Mouse (Mus musculus): ENCODE measurements at regions not wholly inside any gene's neighbourhood (a gene's known extent, or its start where the extent isn't known, plus 50 kb on each side); places are given as distances from the start of the nearest gene placed in this dataset.
"Not testable (repeated sequence)": the region's sequence is repeated elsewhere in the genome, so short reads cannot be mapped to it uniquely, and the experiment has no call there.

GRCm38 (mm10) chr3:17452984-17453383 is 495.2 kb upstream of the Cypt12 start:
- no peak for DNase-seq (ENCODE audit: low spot score in 2 of 2)

- no peak for DNase-seq (ENCODE audit: low spot score in 2 of 2)
Measured at GRCm38 (mm10) chr3:17460545-17460944, 487.7 kb upstream of the Cypt12 start.

DNA sequence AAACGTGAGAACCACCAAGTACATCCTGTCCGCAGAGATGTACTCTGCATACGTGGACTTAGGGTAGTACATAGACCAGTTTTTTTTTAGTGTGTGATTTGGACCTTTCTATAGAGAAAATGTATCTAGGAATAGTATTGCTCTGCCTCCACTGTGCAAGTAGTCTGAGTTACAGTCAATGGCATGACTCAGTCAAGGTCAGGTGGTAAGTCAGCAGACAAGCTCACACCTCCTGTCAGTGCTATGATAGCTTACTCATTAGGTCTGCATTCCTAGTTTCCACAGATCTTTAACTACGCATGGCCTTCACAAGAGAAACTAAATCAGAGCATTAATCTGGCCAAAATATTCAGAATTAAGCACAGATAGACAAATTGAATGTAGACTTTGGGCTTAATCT is 486.8 kb upstream of the Cypt12 start:
- no peak for DNase-seq (ENCODE audit: low spot score in 2 of 2)

- no peak for DNase-seq (ENCODE audit: low spot score in 2 of 2)
Measured at GRCm38 (mm10) chr3:17473812-17474211, 474.4 kb upstream of the Cypt12 start.

DNA sequence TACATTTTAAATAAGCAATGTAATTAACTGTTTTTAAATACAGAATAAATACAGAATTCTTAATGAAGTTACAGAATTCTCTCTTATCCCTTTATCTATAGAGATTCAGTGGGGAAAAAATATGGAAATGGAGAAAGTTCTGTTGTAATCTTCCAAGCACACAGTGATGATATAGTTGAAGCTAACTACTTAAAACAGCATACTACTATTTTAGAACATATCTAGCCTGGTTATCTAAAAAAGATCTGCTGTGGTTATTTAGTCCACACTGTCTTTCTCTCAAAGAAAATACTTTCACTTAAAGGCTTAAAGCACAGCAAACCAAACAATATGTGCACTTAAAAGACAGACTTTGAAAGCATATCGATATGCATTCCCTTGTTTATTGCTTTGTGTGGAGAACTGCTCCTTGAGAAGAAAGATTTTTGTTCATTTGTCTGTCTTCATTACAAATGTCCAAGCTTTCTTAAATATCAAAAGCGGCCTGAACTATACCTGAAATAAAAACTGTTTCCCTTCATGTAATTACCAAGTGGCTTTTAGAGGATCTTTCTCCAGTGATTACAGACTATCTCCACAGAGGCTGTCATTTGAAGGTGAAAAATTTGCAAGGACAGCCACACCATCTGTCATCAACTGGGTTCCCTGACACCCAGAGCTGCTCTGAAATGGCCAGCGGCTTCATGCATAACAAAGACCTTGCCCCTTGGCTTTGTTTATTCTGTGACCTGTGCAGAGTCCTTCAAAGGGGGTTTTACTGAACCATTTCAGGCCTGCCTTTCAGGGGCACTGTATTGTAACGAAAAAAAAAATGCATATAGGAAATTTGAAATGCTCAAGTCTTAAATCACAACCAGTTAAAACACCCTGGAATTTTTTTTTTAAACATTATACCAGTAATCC is 458.7 kb upstream of the Cypt12 start:
- peak; percentile 1 to 4 for DNase-seq (ENCODE audit: low spot score in 2 of 2)

DNA sequence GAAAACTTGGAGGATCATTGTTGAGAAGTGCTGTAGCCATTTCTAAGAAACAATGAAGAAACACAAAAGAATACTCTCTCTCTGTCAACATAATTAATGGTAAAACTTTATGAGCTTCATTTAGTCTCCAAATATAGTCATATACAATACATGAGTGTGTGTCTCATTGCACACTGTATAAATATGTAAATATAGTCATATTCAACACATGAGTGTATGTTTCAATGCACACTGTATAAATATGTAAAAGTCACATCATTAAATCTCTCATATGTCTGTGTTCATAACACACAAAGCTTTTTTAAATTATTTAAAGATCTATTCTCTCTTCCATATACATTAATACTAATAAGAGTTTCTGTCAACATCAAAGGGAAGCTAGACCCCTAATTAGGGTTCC is 457.6 kb upstream of the Cypt12 start:
- no peak for DNase-seq (ENCODE audit: low spot score in 2 of 2)

DNA sequence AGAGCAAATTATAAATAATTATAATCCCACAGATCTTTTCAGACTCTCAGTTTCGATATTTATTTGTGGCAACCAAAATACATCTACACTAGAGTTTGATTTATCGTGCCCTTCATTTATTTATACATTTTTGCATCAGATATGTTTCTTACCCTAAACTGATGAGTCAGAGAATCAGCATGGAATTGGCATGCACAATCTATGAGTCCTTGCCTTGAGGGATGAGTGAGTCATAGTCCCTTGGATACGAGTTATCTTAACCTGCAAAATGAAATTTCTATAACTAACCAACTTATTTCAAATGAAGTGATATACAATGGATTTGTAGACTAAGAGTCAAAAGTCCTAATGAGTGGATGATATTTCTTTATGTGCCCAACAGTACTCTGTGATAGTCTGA is 449.9 kb upstream of the Cypt12 start:
- DNase-seq (ENCODE audit: low spot score in 2 of 2) = no peak

- DNase-seq (ENCODE audit: low spot score in 2 of 2) = no peak
Measured at GRCm38 (mm10) chr3:17501556-17501955, 446.7 kb upstream of the Cypt12 start.

- no peak for DNase-seq (ENCODE audit: low spot score in 2 of 2)
Measured at GRCm38 (mm10) chr3:17541346-17541745, 406.9 kb upstream of the Cypt12 start.

DNA sequence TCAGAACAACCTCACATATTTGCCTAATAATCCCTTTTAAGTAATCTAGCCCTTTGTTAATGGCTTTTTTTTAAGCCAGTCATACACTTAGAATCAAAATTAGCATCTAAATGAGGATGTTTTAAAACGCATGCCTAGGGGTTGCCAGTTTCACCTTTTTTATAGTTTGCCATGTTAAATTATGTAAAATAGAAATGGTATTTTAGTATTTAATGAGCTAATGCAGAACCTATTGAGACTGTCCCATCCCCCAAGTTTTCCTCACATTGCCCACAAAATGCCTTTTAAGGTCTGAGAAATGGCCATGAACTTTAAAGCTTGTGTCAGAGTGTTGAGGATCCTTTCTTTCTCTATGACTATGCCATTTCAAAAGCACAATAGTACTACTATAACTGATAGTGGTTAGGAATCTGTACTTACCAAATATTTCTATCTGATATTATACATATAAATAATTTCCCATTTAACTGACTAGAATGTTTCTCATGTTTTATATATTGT is 400.6 kb upstream of the Cypt12 start:
- no peak for DNase-seq (ENCODE audit: low spot score in 2 of 2)

- no peak for DNase-seq (ENCODE audit: low spot score in 2 of 2)
Measured at GRCm38 (mm10) chr3:17582487-17582886, 365.7 kb upstream of the Cypt12 start.

DNA sequence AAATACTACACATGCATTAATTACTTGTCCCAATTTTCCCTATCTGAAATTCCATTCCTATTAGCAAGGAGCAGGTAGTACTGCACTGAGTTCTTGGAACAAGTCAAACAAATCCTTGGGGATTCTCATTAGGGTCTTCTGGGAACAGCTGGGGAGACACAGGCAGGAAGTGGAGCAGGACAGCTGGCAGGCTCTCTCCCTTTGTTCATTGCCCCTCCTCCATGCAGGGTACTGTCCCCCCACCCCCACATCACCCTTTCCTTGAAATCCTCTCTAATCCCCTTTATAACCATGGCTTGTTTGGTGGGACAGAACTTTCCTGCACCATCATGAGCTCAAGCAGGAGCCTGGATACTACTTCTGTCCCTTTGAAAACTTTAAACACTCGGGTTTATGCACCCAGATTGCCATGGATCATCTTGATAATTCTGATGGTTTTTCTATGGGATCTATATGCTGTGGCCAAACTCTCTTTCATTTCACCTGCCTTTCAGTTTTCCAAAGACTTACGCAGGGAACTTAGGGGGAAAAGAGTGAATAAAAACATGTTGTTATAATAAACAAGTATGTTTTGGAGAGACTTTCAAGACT is 358.2 kb upstream of the Cypt12 start:
- DNase-seq (ENCODE audit: low spot score in 2 of 2) = no peak

DNA sequence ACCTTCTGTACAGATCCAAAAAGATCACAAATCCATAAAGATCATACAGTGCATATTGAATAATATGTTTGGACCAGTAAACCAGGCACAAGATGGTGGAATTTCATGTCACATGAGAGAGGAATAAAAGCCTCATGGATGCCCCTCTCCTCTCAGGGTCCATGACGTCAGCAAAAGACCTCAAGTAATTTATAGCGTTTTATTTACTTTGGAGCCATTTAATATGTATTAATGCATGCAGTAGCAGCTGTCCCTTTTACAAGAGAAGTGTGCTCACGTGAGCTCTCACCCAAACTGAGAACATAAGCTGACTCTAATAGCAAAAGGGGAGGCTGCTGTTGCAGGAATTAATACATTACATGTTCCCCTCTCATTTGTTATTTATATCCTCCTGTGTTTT is 355.7 kb upstream of the Cypt12 start:
- no peak for DNase-seq (ENCODE audit: low spot score in 2 of 2)

DNA sequence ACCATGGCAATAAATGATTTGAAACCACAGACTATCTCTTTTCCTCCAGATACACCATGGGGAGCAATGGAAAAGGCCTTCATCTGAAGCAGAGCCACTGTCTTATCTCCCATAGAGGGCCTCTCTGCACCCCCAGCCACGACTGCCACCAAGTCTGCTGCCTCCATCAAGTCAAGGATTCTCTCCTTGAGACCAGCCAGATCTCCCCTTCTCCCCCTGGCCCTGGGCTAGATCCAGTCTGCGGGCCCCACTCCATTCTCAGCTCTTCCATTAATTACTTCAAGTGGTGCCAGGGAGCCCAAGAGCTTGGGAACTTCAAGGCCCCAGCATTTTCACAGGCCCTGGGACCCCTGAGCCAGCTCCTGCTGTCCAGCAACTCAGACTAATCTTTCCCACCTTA is 351.8 kb upstream of the Cypt12 start:
- no peak for DNase-seq (ENCODE audit: low spot score in 2 of 2)

DNA sequence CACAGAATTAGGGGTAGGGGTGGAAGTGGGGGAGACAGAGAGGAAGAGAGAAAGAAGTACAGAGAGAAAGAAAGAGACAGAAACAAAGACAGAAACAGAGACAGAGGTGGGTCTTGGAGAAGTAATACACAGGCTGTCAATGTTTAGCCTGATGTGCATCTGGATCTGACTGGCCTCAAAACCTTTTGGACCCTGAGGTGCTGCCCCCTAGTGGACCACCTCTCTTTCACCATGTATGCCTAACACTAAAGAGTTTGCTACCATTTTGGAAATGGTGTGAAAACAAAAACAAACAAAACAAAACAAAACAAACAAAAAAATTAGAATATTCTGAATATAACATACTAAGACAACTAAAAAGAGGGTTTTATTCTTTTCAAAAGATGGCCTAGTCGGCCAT is 334.7 kb upstream of the Cypt12 start:
- no peak for DNase-seq (ENCODE audit: low spot score in 2 of 2)

DNA sequence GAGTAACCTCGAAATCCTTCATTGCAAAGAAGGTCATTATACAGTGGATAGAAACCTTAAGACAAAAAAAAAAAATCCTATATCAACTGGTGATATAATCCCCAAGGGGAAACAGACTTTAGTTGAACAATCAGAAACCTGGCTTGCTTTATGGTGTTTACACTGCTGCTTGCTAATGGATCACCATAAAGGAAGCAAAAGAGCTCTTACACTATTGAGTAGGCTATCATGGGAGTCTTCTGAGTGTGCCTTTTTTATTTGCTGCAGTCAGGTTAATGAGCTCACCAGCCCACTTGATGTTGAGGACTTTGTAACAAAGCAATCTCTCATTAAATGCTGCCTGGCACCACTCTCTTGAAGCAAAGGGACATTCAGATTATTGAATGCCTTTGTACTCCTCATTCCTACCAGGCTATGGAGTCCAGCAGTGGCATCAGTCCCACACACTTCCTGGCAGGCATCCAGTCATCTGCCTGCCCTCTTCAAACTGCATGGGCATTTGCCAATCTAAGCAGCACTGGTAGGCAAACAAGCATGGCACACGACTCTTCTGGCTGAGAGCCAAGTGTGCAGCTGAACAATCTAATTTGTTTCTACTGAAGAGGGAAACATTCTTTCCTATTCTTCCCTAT is 331.7 kb upstream of the Cypt12 start:
- peak; percentile 61 to 78 for DNase-seq (ENCODE audit: low spot score in 2 of 2)

- no peak for DNase-seq (ENCODE audit: low spot score in 2 of 2)
Measured at GRCm38 (mm10) chr3:17619489-17619888, 328.7 kb upstream of the Cypt12 start.

DNA sequence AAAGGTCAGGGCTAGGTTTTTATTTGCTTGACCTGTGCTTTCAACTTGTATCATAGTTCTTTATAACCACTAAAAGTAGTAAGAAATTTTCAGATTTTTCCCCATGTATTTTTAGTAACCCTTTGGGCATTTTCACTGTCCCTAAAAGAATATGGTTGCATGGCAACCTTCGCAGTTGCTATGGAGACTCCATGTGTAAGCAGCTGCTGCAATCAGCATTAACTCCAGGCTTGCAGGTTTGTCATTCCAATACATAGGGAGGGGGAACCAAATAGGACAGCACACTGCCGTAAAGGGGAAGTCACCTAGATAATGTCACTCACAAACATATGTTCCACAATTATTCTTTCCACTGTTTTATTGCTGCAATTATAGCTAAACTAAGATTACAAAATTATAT is 328.3 kb upstream of the Cypt12 start:
- no peak for DNase-seq (ENCODE audit: low spot score in 2 of 2)

GRCm38 (mm10) chr3:17620398-17620797 is 327.8 kb upstream of the Cypt12 start:
- DNase-seq (ENCODE audit: low spot score in 2 of 2) = no peak

DNA sequence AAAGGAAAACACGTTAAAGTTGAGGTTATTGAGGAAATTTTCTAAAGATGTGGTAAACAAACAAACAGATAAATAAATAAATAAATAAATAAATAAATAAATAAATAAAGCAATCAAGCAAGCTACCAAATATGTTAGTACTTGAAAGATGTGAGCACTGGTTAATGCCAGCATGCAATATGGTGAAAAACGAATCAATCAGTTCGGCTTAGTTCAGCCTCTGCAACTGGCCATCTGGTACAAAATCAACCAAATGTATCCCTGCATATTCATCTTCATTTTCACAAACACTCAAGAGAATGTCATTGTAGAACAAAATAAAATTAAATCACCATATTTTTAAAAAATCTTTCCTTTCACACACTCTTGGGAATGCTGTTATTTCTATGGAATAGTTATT is 315.7 kb upstream of the Cypt12 start:
- no peak for DNase-seq (ENCODE audit: low spot score in 2 of 2)

- no peak for DNase-seq (ENCODE audit: low spot score in 2 of 2)
Measured at GRCm38 (mm10) chr3:17636276-17636675, 311.9 kb upstream of the Cypt12 start.

DNA sequence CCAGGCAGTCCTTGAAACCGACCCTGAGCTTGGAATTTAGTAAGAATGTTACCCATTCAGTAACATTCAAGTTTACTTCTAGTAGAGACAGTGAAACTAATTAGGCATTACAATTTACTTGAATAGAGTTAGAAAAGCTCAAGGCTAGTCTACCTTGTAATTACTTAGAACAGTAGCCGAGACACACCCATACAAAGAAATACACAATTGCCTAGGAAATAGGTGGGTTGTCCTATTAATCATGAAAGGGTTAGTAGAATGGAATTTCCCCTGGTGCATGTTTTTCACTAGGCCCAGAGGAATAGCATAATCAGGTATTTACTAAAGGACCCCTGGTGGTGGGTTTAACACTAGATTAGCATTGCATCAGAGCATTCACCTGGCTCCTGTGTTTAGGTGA is 288.2 kb upstream of the Cypt12 start:
- DNase-seq (ENCODE audit: low spot score in 2 of 2) = not testable (repeated sequence)

GRCm38 (mm10) chr3:17661987-17662386 is 286.2 kb upstream of the Cypt12 start:
- DNase-seq (ENCODE audit: low spot score in 2 of 2) = no peak
